Mouse (Mus musculus) gastrocnemius, postnatal 4 days (tissue): Measurements from ENCODE around the gene Adra2a. TPM values are rescaled to one million over a fixed set of nuclear protein-coding genes. Genes with fewer than 3 reads are reported as not detected.
A peak's percentile ranks its signal among the peaks of the same experiment; 100 is the strongest.

Experiments
- DNase-seq, 2 experiments: peaks; one replicate each; pipeline ENCODE4 v3.0.0; 2021 to 2022; ENCODE audit warnings: low spot score in 2 of 2, mixed read lengths in 2 of 2
- long read RNA-seq, 2 experiments: library from polyadenylated mRNA; stranded (forward); transcript quantifications; one replicate each; pipeline ENCODE4 v2.0.0; 2021
- total RNA-seq, 2 experiments: library from RNA; stranded (reverse); gene quantifications; 2 replicates each; pipeline ENCODE4 v1.2.3; 2021

The Adra2a gene
- 1 to 10 TPM; 1.6 to 2.0 TPM for total RNA-seq
- long read RNA-seq, experiment 1, result 0 reads
- long read RNA-seq, experiment 2, result 0 reads

DNA sequence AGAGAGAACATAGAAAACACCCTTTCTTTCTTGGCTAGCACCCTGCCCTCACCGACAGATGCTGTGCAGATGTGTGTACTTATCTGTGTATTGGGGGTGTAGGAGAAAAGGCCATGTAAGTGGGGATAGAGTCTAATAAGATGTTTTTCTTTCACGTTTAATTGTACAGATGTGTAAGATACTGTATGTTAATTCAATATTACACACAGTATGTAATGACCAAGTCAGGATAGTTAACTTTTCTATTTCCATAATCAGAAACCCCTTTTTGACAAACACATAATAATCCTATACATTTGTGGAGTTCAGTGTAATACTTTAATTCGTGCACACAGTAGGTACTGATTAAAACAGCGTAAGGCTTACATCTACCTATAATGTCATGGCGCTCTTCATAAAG is at the start of gene Adra2a:
TSS of gene Adra2a (plus strand) at position 301 of the 400 bp plus-strand sequence.
- no peak for DNase-seq

DNA sequence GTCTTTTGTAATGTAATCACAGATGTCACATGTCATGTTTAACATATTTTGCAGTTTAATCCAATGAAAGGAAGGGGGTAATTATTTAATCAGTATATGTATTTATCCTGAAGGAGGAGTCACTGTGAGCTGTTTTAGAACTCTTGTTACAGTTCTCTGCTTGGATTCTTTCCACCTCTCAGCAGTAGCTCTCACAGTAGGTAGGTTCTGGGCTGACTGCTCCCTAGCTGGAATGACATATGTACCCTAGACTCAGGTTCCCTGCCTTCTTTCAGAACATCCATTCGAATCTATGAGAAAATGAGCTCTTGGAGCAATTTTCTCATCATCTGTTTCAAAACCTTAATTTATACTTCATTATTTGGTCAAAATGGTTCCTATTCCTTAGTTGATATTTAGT is 49.7 kb upstream of the Adra2a start:
- no peak for DNase-seq

DNA sequence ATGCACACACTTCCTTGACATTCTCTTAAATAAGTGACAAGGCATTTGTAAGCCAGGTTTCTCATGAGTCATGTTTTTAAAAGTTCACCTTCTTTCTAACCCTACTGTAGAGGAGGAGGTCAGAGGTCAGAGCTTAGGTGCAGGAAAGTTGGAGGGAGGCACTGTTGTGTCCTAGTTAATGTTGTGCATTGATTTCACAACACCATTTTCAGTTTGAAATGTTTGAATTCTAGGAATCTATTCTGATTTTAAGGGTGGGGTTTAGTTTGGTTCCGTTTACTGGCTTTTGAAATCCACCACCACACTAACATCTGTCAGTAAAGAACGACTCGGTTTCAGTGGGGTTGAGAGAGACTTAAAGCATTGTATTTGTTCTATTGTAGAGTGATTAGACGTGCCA is 33.0 kb upstream of the Adra2a start:
- DNase-seq, result no peak

DNA sequence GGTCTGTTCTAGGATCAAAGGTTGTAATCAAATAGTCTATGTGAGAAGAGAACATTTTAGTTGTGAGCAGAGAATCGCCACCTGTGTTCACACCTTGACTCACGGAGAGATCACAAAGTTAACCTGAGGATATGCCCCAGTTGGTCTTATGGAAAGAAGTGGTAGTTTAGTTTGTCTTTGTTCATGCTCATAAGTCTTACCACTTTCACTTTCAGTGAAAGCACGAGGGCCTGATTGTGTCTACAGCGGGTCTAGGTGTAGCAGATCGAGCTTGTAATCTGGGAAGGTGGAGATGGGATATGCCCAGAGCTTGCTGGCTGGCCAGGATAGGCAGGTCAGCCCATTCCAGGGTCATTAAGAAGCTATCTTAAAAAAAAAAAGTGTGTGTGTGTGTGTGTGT is 29.0 kb upstream of the Adra2a start:
- no peak for DNase-seq

DNA sequence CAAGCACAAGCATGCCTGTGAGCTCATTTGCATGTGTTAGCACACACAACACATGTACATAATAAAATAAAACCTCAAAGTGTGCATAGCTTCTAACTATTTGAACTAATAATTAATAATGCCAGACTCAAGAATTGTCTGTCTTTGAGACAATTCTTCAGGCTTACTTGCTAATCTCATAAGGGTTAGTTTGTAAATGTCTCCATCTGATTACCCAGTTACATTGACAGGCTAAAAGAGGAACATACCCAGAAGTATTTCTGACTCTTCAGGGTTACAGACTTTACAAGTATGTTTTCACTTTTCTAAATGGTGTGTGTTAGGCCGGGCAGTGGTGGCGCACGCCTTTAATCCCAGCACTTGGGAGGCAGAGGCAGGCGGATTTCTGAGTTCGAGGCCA is 28.4 kb upstream of the Adra2a start:
- no peak for DNase-seq

GRCm38 (mm10) chr19:54035100-54035499 is 8.9 kb upstream of the Adra2a start:
- no peak for DNase-seq

- peak in 1 of 2 experiments; percentile 4 for DNase-seq
These were observed 4.5 kb upstream of the Adra2a start for GRCm38 (mm10) chr19:54039441-54039840.

DNA sequence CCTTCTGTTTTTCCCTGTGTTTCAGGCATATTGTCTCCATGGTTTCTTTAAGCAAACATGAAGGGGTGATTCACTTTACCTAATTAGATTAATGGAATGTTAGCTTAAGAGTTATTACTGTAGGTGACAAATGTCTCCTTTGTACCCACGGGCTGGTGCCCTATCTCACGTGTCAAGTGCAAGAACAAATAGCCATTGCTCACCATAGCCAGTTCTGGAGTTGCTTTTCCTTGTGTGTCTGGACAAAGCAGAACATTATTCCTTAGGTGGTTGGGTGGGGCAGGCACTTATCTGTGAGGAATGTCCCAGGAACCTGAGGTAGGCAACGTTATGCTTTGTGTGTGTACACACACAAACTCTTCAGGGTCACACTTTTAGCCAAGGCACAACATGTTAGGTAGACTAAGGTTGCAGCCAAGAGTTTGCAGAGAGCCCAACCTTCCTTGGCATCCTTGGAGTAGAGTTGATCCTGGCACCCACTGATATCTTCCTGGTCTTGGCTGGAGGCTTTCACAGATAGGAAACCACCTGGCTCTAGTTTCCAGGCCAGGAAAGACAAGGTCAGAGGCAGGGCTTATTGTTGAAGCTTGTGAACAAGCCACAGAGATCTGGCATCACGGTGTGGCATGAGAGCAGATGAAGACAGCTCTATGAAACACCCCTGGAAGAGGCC is 3.5 kb upstream of the Adra2a start:
- peak in 1 of 2 experiments; percentile 2 for DNase-seq

- peak in 1 of 2 experiments; percentile 4 for DNase-seq
These were observed 3.0 kb upstream of the Adra2a start for GRCm38 (mm10) chr19:54041029-54041367.

DNA sequence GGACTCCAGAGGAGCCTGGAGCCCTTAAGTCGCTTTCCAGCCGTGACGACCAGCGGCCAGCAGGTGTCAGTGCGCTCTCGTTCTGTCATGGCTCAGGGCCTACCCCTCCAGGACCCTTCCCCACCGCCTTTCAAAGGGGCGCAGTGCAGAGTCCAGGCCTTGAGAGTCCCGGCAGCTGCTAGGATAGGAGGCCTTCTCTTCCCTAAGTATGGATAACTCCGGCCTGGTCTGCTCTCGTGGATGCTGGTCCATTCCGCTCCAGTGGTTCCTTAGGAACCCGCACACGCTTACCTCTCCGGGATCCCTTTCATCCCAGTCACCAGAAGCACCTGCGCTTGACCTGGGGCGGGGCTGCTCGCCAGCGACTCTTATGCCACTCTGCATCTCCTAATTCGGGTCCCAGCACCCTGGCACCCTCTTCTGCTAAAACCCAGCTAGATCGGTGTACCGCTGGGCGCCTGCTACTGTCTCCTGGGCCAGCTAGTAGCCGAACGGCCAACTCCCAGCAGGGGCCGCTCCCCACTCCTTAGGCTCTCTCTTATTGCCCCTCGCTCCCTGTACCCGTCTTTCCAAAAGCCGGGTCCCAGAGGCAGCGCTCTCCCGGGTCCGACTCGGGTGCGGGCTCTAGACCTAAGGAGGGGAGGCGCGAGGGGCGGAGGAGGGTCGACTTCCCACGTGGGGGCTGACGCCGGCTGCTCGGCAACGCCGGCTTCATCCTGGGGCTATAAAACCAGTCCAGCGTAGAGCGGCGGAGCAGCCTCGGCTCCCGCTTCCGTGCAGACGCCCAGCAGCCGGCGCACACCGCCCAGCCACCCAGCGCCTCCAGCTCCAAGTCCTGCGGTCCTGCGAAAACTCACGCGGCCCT is 788 bp downstream of the Adra2a start:
- peak; percentile 37 to 51 for DNase-seq

DNA sequence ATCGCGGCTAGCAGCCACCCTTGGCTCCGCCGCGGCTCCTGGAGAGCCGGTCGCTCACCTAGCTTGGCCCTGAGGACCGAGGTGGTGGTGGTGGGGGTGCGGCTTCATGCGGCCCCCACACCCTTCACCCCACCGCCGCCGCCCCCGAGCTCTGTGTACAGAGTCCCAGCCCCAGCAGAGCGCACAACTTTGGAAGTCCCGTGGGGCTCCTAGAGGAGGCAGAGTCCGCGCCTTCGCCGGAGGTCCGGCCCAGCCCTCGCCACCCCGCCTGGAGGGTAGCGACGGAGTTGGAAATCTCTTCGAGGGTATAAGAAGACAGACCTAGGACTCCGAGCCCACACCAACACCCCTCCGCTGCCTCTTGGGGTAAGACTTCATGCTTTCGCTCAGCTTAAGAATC is 1.5 kb downstream of the Adra2a start:
- DNase-seq, result peak in 1 of 2 experiments; percentile 16

DNA sequence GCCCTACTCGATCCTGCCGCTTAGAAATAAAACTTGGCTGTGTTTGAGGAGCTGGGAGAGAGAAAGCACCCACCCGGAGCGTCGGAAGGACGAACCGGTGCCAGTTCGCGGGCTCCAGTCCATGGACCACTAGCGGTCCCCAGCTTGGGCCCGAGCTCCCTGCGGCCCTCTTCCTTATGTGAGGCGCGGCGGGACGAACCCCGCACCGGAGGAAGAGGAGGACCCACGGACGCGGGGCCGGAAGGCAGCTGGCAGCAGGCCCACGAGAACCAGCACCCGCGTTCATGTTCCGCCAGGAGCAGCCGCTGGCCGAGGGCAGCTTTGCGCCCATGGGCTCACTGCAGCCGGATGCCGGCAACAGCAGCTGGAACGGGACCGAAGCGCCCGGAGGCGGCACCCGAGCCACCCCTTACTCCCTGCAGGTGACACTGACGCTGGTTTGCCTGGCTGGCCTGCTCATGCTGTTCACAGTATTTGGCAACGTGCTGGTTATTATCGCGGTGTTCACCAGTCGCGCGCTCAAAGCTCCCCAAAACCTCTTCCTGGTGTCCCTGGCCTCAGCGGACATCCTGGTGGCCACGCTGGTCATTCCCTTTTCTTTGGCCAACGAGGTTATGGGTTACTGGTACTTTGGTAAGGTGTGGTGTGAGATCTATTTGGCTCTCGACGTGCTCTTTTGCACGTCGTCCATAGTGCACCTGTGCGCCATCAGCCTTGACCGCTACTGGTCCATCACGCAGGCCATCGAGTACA is 2.2 kb downstream of the Adra2a start:
- DNase-seq, result peak in 1 of 2 experiments; percentile 33

DNA sequence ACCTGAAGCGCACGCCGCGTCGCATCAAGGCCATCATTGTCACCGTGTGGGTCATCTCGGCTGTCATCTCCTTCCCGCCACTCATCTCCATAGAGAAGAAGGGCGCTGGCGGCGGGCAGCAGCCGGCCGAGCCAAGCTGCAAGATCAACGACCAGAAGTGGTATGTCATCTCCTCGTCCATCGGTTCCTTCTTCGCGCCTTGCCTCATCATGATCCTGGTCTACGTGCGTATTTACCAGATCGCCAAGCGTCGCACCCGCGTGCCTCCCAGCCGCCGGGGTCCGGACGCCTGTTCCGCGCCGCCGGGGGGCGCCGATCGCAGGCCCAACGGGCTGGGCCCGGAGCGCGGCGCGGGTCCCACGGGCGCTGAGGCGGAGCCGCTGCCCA is 2.7 kb downstream of the Adra2a start:
- no peak for DNase-seq

- DNase-seq, result no peak
These were observed 3.6 kb downstream of the Adra2a start for GRCm38 (mm10) chr19:54047386-54048050.

DNA sequence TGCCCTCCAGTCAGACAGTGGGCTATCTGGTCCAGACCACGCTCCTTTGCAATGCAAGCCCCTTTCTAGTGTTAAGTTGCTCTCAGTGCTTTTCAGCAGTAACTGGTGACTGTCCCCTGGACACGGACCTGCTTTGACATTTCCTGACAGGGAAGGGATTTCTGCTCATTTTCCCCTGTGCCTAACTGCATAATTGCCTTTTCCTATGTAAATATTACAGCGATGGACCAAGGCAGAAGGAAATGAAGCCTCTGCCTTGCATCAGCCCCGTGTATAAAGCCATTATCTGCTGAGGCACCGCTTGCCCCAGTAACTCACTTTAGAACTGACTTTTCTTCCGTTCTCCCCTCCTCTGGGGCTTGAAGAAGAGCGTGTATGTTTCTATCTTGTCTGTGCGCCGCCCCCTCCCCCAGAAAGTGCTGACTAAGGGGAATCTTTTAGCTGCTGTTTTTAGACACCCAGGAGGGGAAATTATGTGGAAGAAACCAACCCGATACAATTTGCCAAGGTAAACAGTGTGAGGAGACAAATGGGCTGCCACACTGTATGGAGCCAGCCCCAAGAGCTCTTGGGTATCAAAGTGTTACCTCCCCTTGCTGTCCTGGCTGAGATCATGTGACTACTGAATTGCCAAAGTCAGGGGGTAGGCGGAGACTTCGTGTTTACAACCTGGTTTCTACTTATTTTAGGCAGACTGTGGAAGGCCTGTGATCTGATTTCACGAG is 4.4 kb downstream of the Adra2a start:
- no peak for DNase-seq

DNA sequence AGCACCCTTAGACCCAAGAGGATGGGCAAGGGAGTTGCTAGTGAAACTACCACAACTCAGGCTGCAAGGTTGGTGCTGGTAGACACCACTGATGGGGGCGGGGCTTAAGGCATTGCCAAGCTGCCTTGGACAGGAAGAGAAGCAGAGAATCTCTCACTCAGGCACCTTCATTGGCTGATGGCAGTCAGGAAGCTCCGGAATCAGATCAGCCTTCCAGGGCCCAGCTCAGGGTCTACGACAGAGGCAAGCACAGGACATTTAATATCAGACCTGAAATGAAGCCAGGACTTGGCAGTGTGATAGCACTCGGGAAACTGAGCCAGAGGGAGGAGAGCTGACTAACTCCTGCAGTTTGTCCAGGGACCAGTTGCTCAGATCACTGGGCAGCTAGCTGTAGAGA is 7.7 kb downstream of the Adra2a start:
- DNase-seq, result no peak

GRCm38 (mm10) chr19:54055845-54056244 is 11.9 kb downstream of the Adra2a start:
- DNase-seq, result no peak

- DNase-seq, result no peak
These were observed 24.5 kb downstream of the Adra2a start for GRCm38 (mm10) chr19:54068447-54068846.

DNA sequence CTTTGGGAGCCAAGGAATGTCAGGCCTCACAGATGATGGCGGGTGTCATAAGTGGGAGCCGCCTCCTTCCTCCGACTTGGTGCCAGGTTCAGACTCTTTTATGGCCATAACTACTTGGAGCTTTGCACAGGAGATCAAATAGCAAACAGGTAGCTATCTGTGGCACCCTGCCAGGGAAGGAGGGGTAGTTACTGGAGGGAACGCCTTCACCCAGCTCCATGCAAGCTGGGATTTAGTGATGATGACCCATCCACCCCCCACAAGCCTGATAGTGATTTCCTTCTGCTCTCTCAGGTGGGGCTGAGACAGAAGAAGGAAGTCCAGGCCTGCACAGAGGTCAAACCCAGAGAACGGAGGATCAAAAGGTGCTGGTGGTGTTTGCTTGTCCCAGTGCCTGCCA is 26.6 kb downstream of the Adra2a start:
- DNase-seq, result no peak

DNA sequence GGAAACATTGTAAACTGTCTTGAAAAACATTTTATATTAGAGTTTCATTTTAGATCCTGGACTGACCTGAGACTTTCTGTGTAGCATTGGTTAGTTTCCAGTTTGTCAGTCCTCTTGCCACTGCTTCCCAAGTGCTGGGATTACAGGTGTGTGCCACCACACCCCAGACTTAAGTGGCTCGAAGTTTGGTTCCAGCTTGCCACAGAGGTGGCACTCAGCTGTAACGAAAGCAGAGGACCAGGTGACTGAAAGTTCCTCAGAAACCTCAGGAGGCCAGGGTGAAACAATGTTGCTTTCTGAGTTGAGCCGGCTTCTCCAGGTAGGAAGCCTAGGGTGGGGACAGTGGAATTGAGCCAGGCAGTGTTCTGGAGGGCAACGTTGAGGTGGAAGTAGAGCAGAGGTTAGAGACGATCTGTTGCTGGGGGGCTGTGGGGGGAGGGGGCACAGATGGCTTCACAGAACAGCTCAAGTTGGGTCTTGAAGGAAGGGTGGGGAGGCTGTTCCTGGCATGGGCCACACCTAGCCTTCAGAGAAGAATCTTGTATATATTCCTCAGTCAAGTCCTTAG is 28.4 kb downstream of the Adra2a start:
- no peak for DNase-seq
